ENCODE assay signal across 9 mouse cellular contexts in genomic region chr9:3001948-3002659, GRCm38 (mm10). TPM values are rescaled to one million over a fixed set of nuclear protein-coding genes. Genes with fewer than 3 reads are reported as not detected.
DNase-seq lines count a peak whose midpoint lies in the region; ATAC-seq and TF ChIP-seq lines count a peak whose summit lies in the region.
"Not testable (repeated sequence)": the region's sequence is repeated elsewhere in the genome, so short reads cannot be mapped to it uniquely, and the experiment has no call there.
"Had no signal": no experiment of that assay in that cellular context is flagged by ENCODE, and none has a peak within 500 bp of the region (broad histone marks: within the 10 kb centered on the region; RNA-seq: fewer than 3 reads in every experiment).

No protein-coding gene starts in this region.

- not testable (repeated sequence) for H3K27me3 ChIP-seq in hindbrain, embryonic 10.5 days (ENCODE audit: insufficient read depth, poor library complexity, severe bottlenecking); liver, postnatal 0 days (ENCODE audit: insufficient read depth, low read length); neural tube, embryonic 14.5 days (ENCODE audit: control insufficient read depth, insufficient read depth, low read length); thymus, adult 2 months (ENCODE audit: control insufficient read depth, insufficient read depth, low read length)

- H3K9ac ChIP-seq in liver, postnatal 0 days (replicated peaks); neural tube, embryonic 14.5 days (replicated peaks; ENCODE audit: low read depth, low read length): not testable (repeated sequence)

- TF ChIP-seq EP300 in liver, postnatal 0 days (IDR thresholded peaks at IDR 0.05; ENCODE audit: low read depth): 0 out of 2 replicates have a peak, but pooled peaks have one; percentile 8

- not testable (repeated sequence) for H3K4me2 ChIP-seq in liver, postnatal 0 days (ENCODE audit: low read depth, low read length); neural tube, embryonic 14.5 days (ENCODE audit: low read depth, low read length)

- peak; percentile 55 for DNase-seq in MN1 (ENCODE audit: low spot score)
- DNase-seq in cerebellum, postnatal 10 days: peak; percentile 91 to 93
- peak; percentile 93 to 100 for DNase-seq in frontal cortex, postnatal 14 days (ENCODE audit: low spot score in 2 of 2)
- peak; percentile 70 for DNase-seq in hindbrain, embryonic 10.5 days (ENCODE audit: low spot score)
- DNase-seq in layer of hippocampus, adult 2 months (ENCODE audit: low spot score in 2 of 2): peak; percentile 100
- peak; percentile 13 for DNase-seq in liver, postnatal 0 days
- DNase-seq in thymus, adult 2 months: peak; percentile 98

- not testable (repeated sequence) for H3K4me1 ChIP-seq in hindbrain, embryonic 10.5 days (replicated peaks); liver, postnatal 0 days (ENCODE audit: insufficient read depth); neural tube, embryonic 14.5 days (ENCODE audit: control insufficient read depth, insufficient read depth, low read length); thymus, adult 2 months (replicated peaks; ENCODE audit: control insufficient read depth, insufficient read depth, low read length)

- 69% methylated on average over 9 of the region's 11 CpGs for WGBS in hindbrain, embryonic 10.5 days
- 48% methylated on average over 8 of the region's 11 CpGs for WGBS in liver, postnatal 0 days (ENCODE audit: insufficient replicate concordance)
- WGBS in neural tube, embryonic 14.5 days: 62% methylated on average over 8 of the region's 11 CpGs
- 71% methylated on average over 9 of the region's 11 CpGs for WGBS in thymus, adult 2 months

- H3K9me3 ChIP-seq in hindbrain, embryonic 10.5 days; liver, postnatal 0 days (ENCODE audit: low read length); neural tube, embryonic 14.5 days (ENCODE audit: control insufficient read depth, low read length): not testable (repeated sequence)

- H3K4me3 ChIP-seq in hindbrain, embryonic 10.5 days; layer of hippocampus, adult 2 months; liver, postnatal 0 days (ENCODE audit: low read depth, low read length); neural tube, embryonic 14.5 days (ENCODE audit: low read depth, low read length); thymus, adult 2 months (ENCODE audit: control insufficient read depth, insufficient read depth, low read length): not testable (repeated sequence)

- peak; percentile 72 for ATAC-seq in liver, postnatal 0 days
- ATAC-seq in neural tube, embryonic 14.5 days (ENCODE audit: low read depth): peak; percentile 90

- TF ChIP-seq POLR2A in thymus, adult 2 months (IDR thresholded peaks at IDR 0.05; ENCODE audit: control insufficient read depth, extremely low read depth, insufficient read depth, low read length, poor library complexity): not testable (repeated sequence)

- H3K36me3 ChIP-seq in hindbrain, embryonic 10.5 days; liver, postnatal 0 days (replicated peaks; ENCODE audit: insufficient read depth, low read length); neural tube, embryonic 14.5 days (ENCODE audit: control insufficient read depth, insufficient read depth, low read length); thymus, adult 2 months (ENCODE audit: control insufficient read depth, insufficient read depth, low read length): not testable (repeated sequence)

- H3K27ac ChIP-seq in hindbrain, embryonic 10.5 days; layer of hippocampus, adult 2 months; liver, postnatal 0 days (ENCODE audit: low read depth); neural tube, embryonic 14.5 days (ENCODE audit: low read depth, low read length); thymus, adult 2 months (ENCODE audit: control insufficient read depth, insufficient read depth, low read length): not testable (repeated sequence)

- TF ChIP-seq CTCF in layer of hippocampus, adult 2 months (conservative IDR thresholded peaks at IDR 0.05); thymus, adult 2 months (IDR thresholded peaks at IDR 0.05; ENCODE audit: borderline replicate concordance, control insufficient read depth, extremely low read depth, insufficient read depth, low read length, poor library complexity): not testable (repeated sequence)
- TF ChIP-seq CTCF in liver, postnatal 0 days (IDR thresholded peaks at IDR 0.05; ENCODE audit: low read depth): peak; percentile 12; the same call in 1 of the 2 replicates

RNA-seq across cellular contexts. Expression of gene Gm11168, which starts 1.0 kb away (rescaled TPM):
- polyA plus RNA-seq in hindbrain, embryonic 10.5 days (2016; fragmentation: Nextera tagmentation; extraction: Ambion mirVana): not detected in 2 replicates
- total RNA-seq in layer of hippocampus, adult 2 months (2021): not detected
- not detected in 2 replicates for polyA plus RNA-seq in liver, postnatal 0 days (2015; fragmentation: Nextera tagmentation; extraction: Ambion mirVana)
- polyA plus RNA-seq in neural tube, embryonic 14.5 days (2014; fragmentation: Nextera tagmentation; extraction: Ambion mirVana): not detected in 2 replicates
- not detected in 2 replicates for polyA plus RNA-seq in thymus, adult 2 months (2012; rRNA removed)
- polyA plus RNA-seq: cortical plate, adult 2 months had no signal

RNA-seq across cellular contexts. Expression of gene Gm10722, which starts 1.4 kb away (rescaled TPM):
- polyA plus RNA-seq in hindbrain, embryonic 10.5 days (2016; fragmentation: Nextera tagmentation; extraction: Ambion mirVana): not detected in 2 replicates
- total RNA-seq in layer of hippocampus, adult 2 months (2021): not detected
- polyA plus RNA-seq in liver, postnatal 0 days (2015; fragmentation: Nextera tagmentation; extraction: Ambion mirVana): not detected in 2 replicates
- polyA plus RNA-seq in neural tube, embryonic 14.5 days (2014; fragmentation: Nextera tagmentation; extraction: Ambion mirVana): not detected in 2 replicates
- not detected in 2 replicates for polyA plus RNA-seq in thymus, adult 2 months (2012; rRNA removed)
- polyA plus RNA-seq: cortical plate, adult 2 months had no signal

RNA-seq across cellular contexts. Expression of gene Gm10721, which starts 10.8 kb away (rescaled TPM):
- polyA plus RNA-seq in hindbrain, embryonic 10.5 days (2016; fragmentation: Nextera tagmentation; extraction: Ambion mirVana): not detected in 2 replicates
- total RNA-seq in layer of hippocampus, adult 2 months (2021): under 1 TPM in 1 of 2 experiments, not detected in 1; 0.56 TPM
- polyA plus RNA-seq in liver, postnatal 0 days (2015; fragmentation: Nextera tagmentation; extraction: Ambion mirVana): not detected in 2 replicates
- polyA plus RNA-seq in neural tube, embryonic 14.5 days (2014; fragmentation: Nextera tagmentation; extraction: Ambion mirVana): not detected in 2 replicates
- polyA plus RNA-seq in thymus, adult 2 months (2012; rRNA removed): not detected in 2 replicates
- polyA plus RNA-seq: cortical plate, adult 2 months had no signal

RNA-seq across cellular contexts. Expression of gene Gm10720, which starts 13.3 kb away (rescaled TPM):
- polyA plus RNA-seq in hindbrain, embryonic 10.5 days (2016; fragmentation: Nextera tagmentation; extraction: Ambion mirVana): not detected in 2 replicates
- total RNA-seq in layer of hippocampus, adult 2 months (2021): not detected
- not detected in 2 replicates for polyA plus RNA-seq in liver, postnatal 0 days (2015; fragmentation: Nextera tagmentation; extraction: Ambion mirVana)
- not detected in 2 replicates for polyA plus RNA-seq in neural tube, embryonic 14.5 days (2014; fragmentation: Nextera tagmentation; extraction: Ambion mirVana)
- polyA plus RNA-seq in thymus, adult 2 months (2012; rRNA removed): not detected in 2 replicates
- polyA plus RNA-seq: cortical plate, adult 2 months had no signal

RNA-seq across cellular contexts. Expression of gene Gm10719, which starts 15.1 kb away (rescaled TPM):
- polyA plus RNA-seq in hindbrain, embryonic 10.5 days (2016; fragmentation: Nextera tagmentation; extraction: Ambion mirVana): 0.30 TPM in 1 of 2 replicates, not detected in the other
- under 1 TPM in 1 of 2 experiments, not detected in 1; 0.95 TPM for total RNA-seq in layer of hippocampus, adult 2 months (2021)
- polyA plus RNA-seq in liver, postnatal 0 days (2015; fragmentation: Nextera tagmentation; extraction: Ambion mirVana): not detected in 2 replicates
- 0.44 TPM in 1 of 2 replicates, not detected in the other for polyA plus RNA-seq in neural tube, embryonic 14.5 days (2014; fragmentation: Nextera tagmentation; extraction: Ambion mirVana)
- polyA plus RNA-seq in thymus, adult 2 months (2012; rRNA removed): not detected in 2 replicates
- polyA plus RNA-seq: cortical plate, adult 2 months had no signal

Comparison
In these comparisons a context has a peak if more than half of its experiments do, and no peak if none do; other contexts are left out.
1. DNase-seq: peak in every context shown above with its lines; median percentile 100 in layer of hippocampus, adult 2 months; 98 in thymus, adult 2 months; 96 in frontal cortex, postnatal 14 days; 92 in cerebellum, postnatal 10 days; 70 in hindbrain, embryonic 10.5 days; 55 in MN1; 13 in liver, postnatal 0 days.